Mouse (Mus musculus): ENCODE measurements around the gene Apol9a. TPM values are rescaled to one million over a fixed set of nuclear protein-coding genes. Genes with fewer than 3 reads are reported as not detected.
"Not testable (repeated sequence)": the region's sequence is repeated elsewhere in the genome, so short reads cannot be mapped to it uniquely, and the experiment has no call there.

Gene Apol9a
- polyA plus RNA-seq, 1 experiment from 2014 or later: 0.40 TPM

GRCm38 (mm10) chr15:77397450-77398132, 13.3 kb downstream of the Apol9a start:
- H3K27me3 ChIP-seq (replicated peaks); H3K9ac ChIP-seq; H3K4me3 ChIP-seq (replicated peaks); H3K9me3 ChIP-seq; H3K36me3 ChIP-seq; H3K4me1 ChIP-seq (replicated peaks): not testable (repeated sequence)
- peak; percentile 94 for ATAC-seq
- Histone ChIP-seq H3K4me2 (replicated peaks) (peak overlapping the region; percentile 31), H3K27ac (peak overlapping the region; percentile 60)
- 26% methylated on average over 11 of the region's 11 CpGs for WGBS

- H3K27ac ChIP-seq; H3K4me3 ChIP-seq (replicated peaks); H3K27me3 ChIP-seq (replicated peaks); H3K36me3 ChIP-seq; H3K4me1 ChIP-seq (replicated peaks); ATAC-seq; H3K9ac ChIP-seq; H3K4me2 ChIP-seq (replicated peaks); H3K9me3 ChIP-seq: not testable (repeated sequence)
- 61% methylated on average over 3 of the region's 3 CpGs for WGBS
Measured at GRCm38 (mm10) chr15:77393832-77394231, 17.1 kb downstream of the Apol9a start.

- H3K27ac ChIP-seq: no peak overlapping the region
- WGBS: 84% methylated on average over 2 of the region's 2 CpGs
- no peaks in the 10 kb centered on the region for H3K4me1 ChIP-seq (replicated peaks)
- no peak overlapping the region for H3K9ac ChIP-seq
- H3K27me3 ChIP-seq (replicated peaks): no peaks in the 10 kb centered on the region
- peak; percentile 55 for ATAC-seq
- H3K36me3 ChIP-seq: no peaks in the 10 kb centered on the region
- no peak overlapping the region for H3K4me2 ChIP-seq (replicated peaks)
- no peak overlapping the region for H3K4me3 ChIP-seq (replicated peaks)
- no peaks in the 10 kb centered on the region for H3K9me3 ChIP-seq
Measured at GRCm38 (mm10) chr15:77387462-77387861, 23.5 kb downstream of the Apol9a start.

- H3K36me3 ChIP-seq: no peaks in the 10 kb centered on the region
- WGBS: 91% methylated on average over 7 of the region's 7 CpGs
- H3K27ac ChIP-seq: no peak overlapping the region
- no peak overlapping the region for H3K9ac ChIP-seq
- ATAC-seq: no peak
- no peaks in the 10 kb centered on the region for H3K9me3 ChIP-seq
- H3K27me3 ChIP-seq (replicated peaks): no peaks in the 10 kb centered on the region
- H3K4me1 ChIP-seq (replicated peaks): peaks cover 5% of the 10 kb centered on the region; the same call in 1 of the 2 replicates
- no peak overlapping the region for H3K4me3 ChIP-seq (replicated peaks)
- no peak overlapping the region for H3K4me2 ChIP-seq (replicated peaks)
Measured at GRCm38 (mm10) chr15:77384340-77385030, 26.4 kb downstream of the Apol9a start.

GRCm38 (mm10) chr15:77382880-77383279, 28.1 kb downstream of the Apol9a start:
- Histone ChIP-seq H3K9ac (no peak overlapping the region), H3K27me3 (replicated peaks) (no peaks in the 10 kb centered on the region), H3K27ac (no peak overlapping the region), H3K4me1 (replicated peaks) (peaks cover 5% of the 10 kb centered on the region; the same call in 1 of the 2 replicates), H3K4me2 (replicated peaks) (no peak overlapping the region), H3K9me3 (no peaks in the 10 kb centered on the region), H3K4me3 (replicated peaks) (no peak overlapping the region), H3K36me3 (no peaks in the 10 kb centered on the region)
- WGBS: 65% methylated on average over 1 of the region's 1 CpGs
- peak; percentile 62 for ATAC-seq

GRCm38 (mm10) chr15:77382271-77382850, 28.6 kb downstream of the Apol9a start:
- Histone ChIP-seq H3K4me3 (replicated peaks) (no peak overlapping the region), H3K4me1 (replicated peaks) (peaks cover 5% of the 10 kb centered on the region; the same call in 1 of the 2 replicates), H3K9me3 (no peaks in the 10 kb centered on the region), H3K27me3 (replicated peaks) (no peaks in the 10 kb centered on the region), H3K4me2 (replicated peaks) (no peak overlapping the region), H3K27ac (no peak overlapping the region), H3K36me3 (no peaks in the 10 kb centered on the region), H3K9ac (no peak overlapping the region)
- ATAC-seq: peak; percentile 90
- 64% methylated on average over 11 of the region's 11 CpGs for WGBS

GRCm38 (mm10) chr15:77381481-77381880, 29.5 kb downstream of the Apol9a start:
- H3K4me2 ChIP-seq (replicated peaks): no peak overlapping the region
- no peaks in the 10 kb centered on the region for H3K27me3 ChIP-seq (replicated peaks)
- H3K9me3 ChIP-seq: no peaks in the 10 kb centered on the region
- H3K27ac ChIP-seq: no peak overlapping the region
- H3K36me3 ChIP-seq: no peaks in the 10 kb centered on the region
- peaks cover 5% of the 10 kb centered on the region; the same call in 1 of the 2 replicates for H3K4me1 ChIP-seq (replicated peaks)
- no peak for ATAC-seq
- no peak overlapping the region for H3K9ac ChIP-seq
- 79% methylated on average over 6 of the region's 6 CpGs for WGBS
- H3K4me3 ChIP-seq (replicated peaks): no peak overlapping the region

GRCm38 (mm10) chr15:77379921-77380320, 31.0 kb downstream of the Apol9a start:
- 43% methylated on average over 4 of the region's 4 CpGs for WGBS
- H3K4me1 ChIP-seq (replicated peaks): peaks cover 5% of the 10 kb centered on the region; the same call in 1 of the 2 replicates
- H3K9ac ChIP-seq: no peak overlapping the region
- no peaks in the 10 kb centered on the region for H3K36me3 ChIP-seq
- H3K9me3 ChIP-seq: no peaks in the 10 kb centered on the region
- H3K27ac ChIP-seq: no peak overlapping the region
- H3K27me3 ChIP-seq (replicated peaks): no peaks in the 10 kb centered on the region
- no peak overlapping the region for H3K4me3 ChIP-seq (replicated peaks)
- ATAC-seq: no peak
- no peak overlapping the region for H3K4me2 ChIP-seq (replicated peaks)

GRCm38 (mm10) chr15:77377419-77377818, 33.5 kb downstream of the Apol9a start:
- 85% methylated on average over 4 of the region's 4 CpGs for WGBS
- Histone ChIP-seq H3K4me2 (replicated peaks) (no peak overlapping the region), H3K4me3 (replicated peaks) (no peak overlapping the region), H3K36me3 (no peaks in the 10 kb centered on the region), H3K9ac (no peak overlapping the region), H3K27ac (no peak overlapping the region), H3K27me3 (replicated peaks) (no peaks in the 10 kb centered on the region), H3K4me1 (replicated peaks) (peaks cover 4% of the 10 kb centered on the region; the same call in 1 of the 2 replicates), H3K9me3 (no peaks in the 10 kb centered on the region)
- no peak for ATAC-seq

- Histone ChIP-seq H3K9ac (no peak overlapping the region), H3K4me3 (replicated peaks) (no peak overlapping the region), H3K4me2 (replicated peaks) (no peak overlapping the region), H3K9me3 (no peaks in the 10 kb centered on the region), H3K4me1 (replicated peaks) (no peaks in the 10 kb centered on the region), H3K36me3 (no peaks in the 10 kb centered on the region), H3K27me3 (replicated peaks) (no peaks in the 10 kb centered on the region), H3K27ac (no peak overlapping the region)
- no peak for ATAC-seq
- WGBS: 79% methylated on average over 7 of the region's 7 CpGs
Measured at GRCm38 (mm10) chr15:77376920-77377319, 34.0 kb downstream of the Apol9a start.

- ATAC-seq: no peak
- 84% methylated on average over 8 of the region's 8 CpGs for WGBS
Measured at GRCm38 (mm10) chr15:77370588-77370987, 40.3 kb downstream of the Apol9a start.

GRCm38 (mm10) chr15:77369981-77370380, 41.0 kb downstream of the Apol9a start:
- H3K4me2 ChIP-seq (replicated peaks): no peak overlapping the region
- peaks cover 17% of the 10 kb centered on the region for H3K4me1 ChIP-seq (replicated peaks)
- no peaks in the 10 kb centered on the region for H3K36me3 ChIP-seq
- no peak overlapping the region for H3K9ac ChIP-seq
- no peak overlapping the region for H3K4me3 ChIP-seq (replicated peaks)
- H3K27ac ChIP-seq: no peak overlapping the region
- no peak for ATAC-seq
- no peaks in the 10 kb centered on the region for H3K27me3 ChIP-seq (replicated peaks)
- H3K9me3 ChIP-seq: no peaks in the 10 kb centered on the region
- 92% methylated on average over 21 of the region's 21 CpGs for WGBS

More at GRCm38 (mm10) chr15:77370588-77370987, 40.3 kb downstream of the Apol9a start:
- no peak overlapping the region for H3K27ac ChIP-seq
- no peaks in the 10 kb centered on the region for H3K27me3 ChIP-seq (replicated peaks)
- no peaks in the 10 kb centered on the region for H3K9me3 ChIP-seq
- H3K4me1 ChIP-seq (replicated peaks): peaks cover 17% of the 10 kb centered on the region
- H3K9ac ChIP-seq: no peak overlapping the region
- H3K36me3 ChIP-seq: no peaks in the 10 kb centered on the region
- no peak overlapping the region for H3K4me3 ChIP-seq (replicated peaks)
- H3K4me2 ChIP-seq (replicated peaks): no peak overlapping the region
